Mouse (Mus musculus) bone marrow macrophage, adult 2 months (primary cell): ENCODE data around the gene Hist2h2ab. TPM values are rescaled to one million over a fixed set of nuclear protein-coding genes. Genes with fewer than 3 reads are reported as not detected.
"Not testable (repeated sequence)": the region's sequence is repeated elsewhere in the genome, so short reads cannot be mapped to it uniquely, and the experiment has no call there.

Experiments
- H3K27ac ChIP-seq: 2 replicates; pipeline ENCODE4 v1.5.1; 2012; ENCODE audit warnings: low read depth, low read length; ENCODE audit not compliant: insufficient read depth
- H3K4me1 ChIP-seq: 2 replicates; pipeline ENCODE4 v1.6.1; 2012; ENCODE audit warnings: low read length; ENCODE audit not compliant: control insufficient read depth, insufficient read depth
- H3K4me3 ChIP-seq: 2 replicates; pipeline ENCODE4 v1.5.1; 2012; ENCODE audit warnings: mild to moderate bottlenecking, low read length, moderate library complexity; ENCODE audit not compliant: insufficient read depth
- CTCF ChIP-seq: IDR thresholded peaks from 2 replicates; pipeline ENCODE4 v1.5.1; 2012; ENCODE audit warnings: low read depth, mild to moderate bottlenecking, low read length, moderate library complexity
- POLR2A ChIP-seq: IDR thresholded peaks from 2 replicates; pipeline ENCODE4 v1.6.1; 2012; ENCODE audit warnings: mild to moderate bottlenecking, low read depth, low read length, borderline replicate concordance
- polyA plus RNA-seq: library from polyadenylated mRNA; stranded (reverse); fragments of >200 nt; gene quantifications from 2 replicates; pipeline ENCODE4 v1.2.4, GENCODE M21; 2012; ENCODE audit not compliant: missing spikeins, insufficient read depth, insufficient read length

Hist2h2ab gene
- polyA plus RNA-seq = not detected in 2 replicates

DNA sequence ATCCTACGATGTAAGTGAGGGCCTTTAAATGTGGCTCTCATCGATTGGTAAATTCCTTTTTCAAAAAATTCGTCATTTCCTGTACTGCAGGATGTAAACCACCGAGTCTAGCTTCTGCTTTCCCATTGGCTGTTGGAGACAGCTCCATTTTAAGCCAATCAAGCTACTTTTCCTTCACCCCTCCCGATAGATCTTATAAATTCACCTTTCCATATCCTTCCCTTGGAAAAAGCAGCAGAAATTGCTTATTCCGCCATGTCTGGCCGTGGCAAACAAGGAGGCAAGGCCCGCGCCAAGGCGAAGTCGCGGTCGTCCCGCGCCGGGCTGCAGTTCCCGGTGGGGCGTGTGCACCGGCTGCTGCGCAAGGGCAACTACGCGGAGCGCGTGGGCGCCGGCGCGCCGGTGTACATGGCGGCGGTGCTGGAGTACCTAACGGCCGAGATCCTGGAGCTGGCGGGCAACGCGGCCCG is at the start of gene Hist2h2ab, which contains the start of gene Bola1:
Hist2h2ab (plus strand) TSS at position 205 of the 470 bp plus-strand sequence.
Bola1 (minus strand) TSS at position 49 of the 470 bp plus-strand sequence.
- no peak for TF ChIP-seq POLR2A
- TF ChIP-seq CTCF = no peak
- H3K27ac ChIP-seq = peak within 1 kb of the TSS; percentile 94
- peak within 1 kb of the TSS; percentile 83 for H3K4me3 ChIP-seq
- peaks cover 14% of the 10 kb centered on the region for H3K4me1 ChIP-seq

- peak overlapping the region; percentile 9; the same call in 1 of the 2 replicates for H3K4me3 ChIP-seq
- TF ChIP-seq POLR2A = no peak
These were observed 49.4 kb upstream of the Hist2h2ab start for GRCm38 (mm10) chr3:96170276-96170675.

DNA sequence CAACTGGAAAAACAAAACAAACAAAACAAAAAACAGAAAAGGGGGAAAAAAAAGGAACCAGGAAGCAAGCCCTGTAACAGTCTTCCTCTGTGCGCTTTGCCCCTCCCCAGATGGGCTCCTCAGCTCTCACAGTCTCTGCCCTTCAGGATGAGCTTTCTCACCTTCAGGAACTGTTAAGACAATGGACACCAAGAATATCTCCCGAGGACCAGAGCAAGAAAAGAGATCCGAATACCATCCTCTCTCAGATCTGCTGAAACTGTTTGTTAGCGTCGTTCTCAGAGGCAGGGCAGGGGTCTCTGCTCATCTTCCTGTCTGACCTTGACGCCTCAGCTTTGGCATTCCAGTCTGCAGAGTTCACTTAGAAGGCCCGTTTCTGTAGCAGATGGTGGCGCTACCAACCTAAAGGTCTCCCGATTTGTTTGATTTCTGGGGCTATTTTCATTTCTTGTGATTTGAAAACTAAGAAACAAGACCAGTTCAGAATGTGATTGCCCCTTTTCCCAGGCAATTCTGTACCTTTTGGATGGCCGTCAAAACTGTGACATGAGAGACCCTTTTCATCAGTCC is 48.6 kb upstream of the Hist2h2ab start:
- Histone ChIP-seq H3K4me1 (peaks cover 32% of the 10 kb centered on the region), H3K27ac (peak overlapping the region; percentile 94), H3K4me3 (peak overlapping the region; percentile 75)
- TF ChIP-seq CTCF (no peak), POLR2A (no peak)

More at GRCm38 (mm10) chr3:96170276-96170675, 49.4 kb upstream of the Hist2h2ab start:
- Histone ChIP-seq H3K4me1 (peaks cover 28% of the 10 kb centered on the region), H3K27ac (peak overlapping the region; percentile 47; the same call in 1 of the 2 replicates)

GRCm38 (mm10) chr3:96171583-96172196 is 48.0 kb upstream of the Hist2h2ab start:
- Histone ChIP-seq H3K27ac (peak overlapping the region; percentile 94), H3K4me1 (peaks cover 38% of the 10 kb centered on the region), H3K4me3 (peak overlapping the region; percentile 75)
- TF ChIP-seq CTCF (no peak), POLR2A (no peak)

DNA sequence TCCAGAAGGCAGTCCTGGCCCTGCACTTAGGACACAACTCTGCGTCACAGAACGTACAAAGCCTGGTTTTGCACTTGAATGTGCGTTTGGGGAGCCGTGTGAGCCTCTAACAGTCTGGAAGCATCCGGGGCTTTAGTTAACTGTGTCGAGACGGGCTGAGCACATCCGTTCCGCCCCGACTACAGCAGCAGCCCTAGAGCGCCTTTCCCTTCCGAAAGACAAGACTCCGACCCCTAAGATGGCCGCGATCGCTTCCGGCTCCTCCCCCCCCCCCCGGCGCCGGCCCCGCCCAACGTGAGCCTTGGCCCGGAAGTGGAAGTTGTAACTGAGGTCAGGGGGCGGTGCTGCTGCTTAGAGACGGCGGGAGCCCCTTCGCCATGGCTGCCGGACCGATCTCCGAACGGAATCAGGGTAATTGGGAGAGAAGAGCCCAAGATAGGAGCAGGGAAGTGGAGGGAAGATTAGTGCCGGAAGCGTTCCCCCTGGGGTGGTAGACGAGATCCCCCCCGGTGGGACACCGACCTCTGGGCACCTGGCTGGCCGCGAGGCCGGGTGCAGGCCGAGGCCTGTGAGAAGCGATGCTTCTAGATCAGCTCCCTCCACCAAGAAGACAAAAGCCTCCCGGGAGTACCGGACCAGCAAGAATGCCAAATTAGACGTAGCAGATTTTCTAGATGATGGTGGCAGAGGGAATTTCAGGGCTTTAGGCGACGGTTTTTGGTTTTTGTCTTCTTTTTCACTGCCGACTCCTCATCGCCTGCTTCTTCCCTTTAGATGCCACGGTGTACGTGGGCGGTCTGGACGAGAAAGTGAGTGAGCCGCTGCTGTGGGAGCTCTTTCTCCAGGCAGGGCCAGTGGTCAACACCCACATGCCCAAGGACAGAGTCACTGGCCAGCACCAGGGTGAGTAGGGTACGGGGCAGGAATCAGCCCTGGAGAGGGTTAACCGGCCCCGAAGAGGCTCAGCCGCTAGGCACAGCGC is 47.2 kb upstream of the Hist2h2ab start, which contains the start of gene Sf3b4:
Sf3b4 (plus strand) TSS at position 136 of the 982 bp plus-strand sequence.
- H3K4me3 ChIP-seq = peak within 1 kb of the TSS; percentile 83
- peaks cover 39% of the 10 kb centered on the region for H3K4me1 ChIP-seq
- TF ChIP-seq POLR2A (0 out of 2 replicates have a peak, but pooled peaks have one; percentile 56), CTCF (no peak)
- H3K27ac ChIP-seq = peak within 1 kb of the TSS; percentile 94

- Histone ChIP-seq H3K27ac (peak overlapping the region; percentile 46), H3K4me3 (peak overlapping the region; percentile 83), H3K4me1 (peaks cover 39% of the 10 kb centered on the region)
- TF ChIP-seq CTCF = no peak
- TF ChIP-seq POLR2A = no peak
These were observed 46.5 kb upstream of the Hist2h2ab start for GRCm38 (mm10) chr3:96173185-96173584.

- Histone ChIP-seq H3K4me1 (peaks cover 34% of the 10 kb centered on the region), H3K4me3 (peak overlapping the region; percentile 83; the same call in 1 of the 2 replicates)
- H3K27ac ChIP-seq = not testable (repeated sequence)
These were observed 45.6 kb upstream of the Hist2h2ab start for GRCm38 (mm10) chr3:96174042-96174441.

DNA sequence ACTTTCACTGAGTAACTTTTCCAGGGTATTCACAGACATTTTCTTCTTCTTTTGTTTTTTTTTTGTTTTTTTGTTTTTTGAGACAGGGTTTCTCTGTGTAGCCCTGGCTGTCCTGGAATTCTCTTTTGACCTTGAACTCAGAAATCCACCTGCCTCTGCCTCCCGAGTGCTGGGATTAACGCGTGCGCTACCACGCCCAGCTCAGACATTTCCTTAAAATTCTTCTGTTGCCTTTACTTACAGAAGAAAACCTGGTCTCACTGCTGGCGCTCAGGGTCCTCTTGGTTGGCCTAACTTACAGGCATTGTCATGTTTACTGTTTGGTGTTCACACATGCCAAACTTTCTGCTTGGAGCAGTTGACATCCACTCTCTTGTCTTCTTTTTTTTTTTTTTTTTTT is 44.4 kb upstream of the Hist2h2ab start:
- TF ChIP-seq CTCF (no peak), POLR2A (no peak)
- Histone ChIP-seq H3K4me1 (peaks cover 33% of the 10 kb centered on the region), H3K27ac (peak overlapping the region; percentile 70; the same call in 1 of the 2 replicates), H3K4me3 (no peak overlapping the region)

- no peak overlapping the region for H3K27ac ChIP-seq
- TF ChIP-seq POLR2A (no peak), CTCF (no peak)
- H3K4me3 ChIP-seq = no peak overlapping the region
- H3K4me1 ChIP-seq = peaks cover 41% of the 10 kb centered on the region
These were observed 41.2 kb upstream of the Hist2h2ab start for GRCm38 (mm10) chr3:96178427-96178826.
